Mouse (Mus musculus) left cerebral cortex, postnatal 4 days (tissue): ENCODE measurements around the gene Pmepa1. TPM values are rescaled to one million over a fixed set of nuclear protein-coding genes. Genes with fewer than 3 reads are reported as not detected.

Experiments
- DNase-seq: peaks from one replicate; pipeline ENCODE4 v3.0.0-alpha.2; 2022
- intact Hi-C: fragments of 180-260 bp; cut with DNase I; formaldehyde crosslinking; loops from one replicate; pipeline ENCODE4 v1.15.1; 2025
- total RNA-seq, 2 experiments: library from RNA; stranded (reverse); gene quantifications; 2 replicates each; pipeline ENCODE4 v1.2.3; 2021

The Pmepa1 gene
- total RNA-seq, 2 experiments from 2014 or later: 32.7 to 45.3 TPM

GRCm38 (mm10) chr2:173202924-173203689 is 73.2 kb downstream of the Pmepa1 start:
- intact Hi-C loops: no loop called here
- no peak for DNase-seq

GRCm38 (mm10) chr2:173194796-173195195 is 81.5 kb downstream of the Pmepa1 start:
- intact Hi-C loops: no loop called here
- no peak for DNase-seq

- no peak for DNase-seq
- intact Hi-C loops: no loop called here
These were observed 89.0 kb downstream of the Pmepa1 start for GRCm38 (mm10) chr2:173187182-173187855.

- peak; percentile 92 for DNase-seq
These were observed 90.0 kb downstream of the Pmepa1 start for GRCm38 (mm10) chr2:173186047-173186943.

GRCm38 (mm10) chr2:173185282-173185681 is 91.1 kb downstream of the Pmepa1 start:
- intact Hi-C loops: no loop called here
- no peak for DNase-seq

More at GRCm38 (mm10) chr2:173186047-173186943, 90.0 kb downstream of the Pmepa1 start:
- intact Hi-C loops: loop anchor here (1.0 kb wide), 1 partner anchor 376 kb away; no protein-coding TSS in a partner anchor

GRCm38 (mm10) chr2:173184475-173185080 is 91.8 kb downstream of the Pmepa1 start:
- no peak for DNase-seq

GRCm38 (mm10) chr2:173183836-173184460 is 92.4 kb downstream of the Pmepa1 start:
- intact Hi-C loops: loop anchor here (1.0 kb wide), 1 partner anchor 77 kb away; no protein-coding TSS in a partner anchor
- DNase-seq: peak; percentile 74

More at GRCm38 (mm10) chr2:173184475-173185080, 91.8 kb downstream of the Pmepa1 start:
- intact Hi-C loops: no loop called here

GRCm38 (mm10) chr2:173183311-173183710 is 93.0 kb downstream of the Pmepa1 start:
- DNase-seq: no peak
- intact Hi-C loops: loop anchor here (1.0 kb wide), 1 partner anchor 76 kb away; no protein-coding TSS in a partner anchor

- DNase-seq: no peak
- intact Hi-C loops: loop anchor here (1.0 kb wide), 1 partner anchor 75 kb away; no protein-coding TSS in a partner anchor
These were observed 93.5 kb downstream of the Pmepa1 start for GRCm38 (mm10) chr2:173182796-173183195.

GRCm38 (mm10) chr2:173181901-173182300 is 94.4 kb downstream of the Pmepa1 start:
- intact Hi-C loops: no loop called here
- no peak for DNase-seq

- no peak for DNase-seq
- intact Hi-C loops: no loop called here
These were observed 94.8 kb downstream of the Pmepa1 start for GRCm38 (mm10) chr2:173181486-173181885.

GRCm38 (mm10) chr2:173180721-173181388 is 95.5 kb downstream of the Pmepa1 start:
- intact Hi-C loops: no loop called here
- no peak for DNase-seq

- intact Hi-C loops: no loop called here
- DNase-seq: no peak
These were observed 96.3 kb downstream of the Pmepa1 start for GRCm38 (mm10) chr2:173180026-173180425.

GRCm38 (mm10) chr2:173179046-173179445 is 97.3 kb downstream of the Pmepa1 start:
- intact Hi-C loops: no loop called here
- no peak for DNase-seq

GRCm38 (mm10) chr2:173177951-173178350 is 98.4 kb downstream of the Pmepa1 start:
- peak; percentile 65 for DNase-seq
- intact Hi-C loops: no loop called here

- intact Hi-C loops: no loop called here
- DNase-seq: no peak
These were observed 98.9 kb downstream of the Pmepa1 start for GRCm38 (mm10) chr2:173177481-173177880.

GRCm38 (mm10) chr2:173175703-173176102 is 100.6 kb downstream of the Pmepa1 start:
- DNase-seq: no peak
- intact Hi-C loops: no loop called here

- DNase-seq: no peak
- intact Hi-C loops: no loop called here
These were observed 101.8 kb downstream of the Pmepa1 start for GRCm38 (mm10) chr2:173174569-173174968.
